Mouse (Mus musculus): ENCODE measurements around the gene Smim26. TPM values are rescaled to one million over a fixed set of nuclear protein-coding genes. Genes with fewer than 3 reads are reported as not detected.
"Not testable (repeated sequence)": the region's sequence is repeated elsewhere in the genome, so short reads cannot be mapped to it uniquely, and the experiment has no call there.

Smim26 gene
- polyA plus RNA-seq, 1 experiment from 2014 or later, result 55.2 TPM

- ATAC-seq (ENCODE audit: low FRiP score, low TSS enrichment) (no peak), DNase-seq (ENCODE audit: low spot score) (no peak)
- Histone ChIP-seq H3K4me1 (replicated peaks; ENCODE audit: control insufficient read depth, insufficient read depth) (no peaks in the 10 kb centered on the region), H3K27me3 (ENCODE audit: control insufficient read depth, insufficient read depth, low read length) (no peaks in the 10 kb centered on the region), H3K9me3 (ENCODE audit: control insufficient read depth, low read length) (no peaks in the 10 kb centered on the region), H3K9ac (ENCODE audit: low read length) (no peak overlapping the region), H3K4me3 (ENCODE audit: low read depth, low read length) (no peak overlapping the region), H3K4me2 (replicated peaks; ENCODE audit: low read depth) (no peak overlapping the region), H3K36me3 (ENCODE audit: control insufficient read depth, insufficient read depth, low read length) (no peaks in the 10 kb centered on the region), H3K27ac (replicated peaks) (no peak overlapping the region)
- no peak for TF ChIP-seq CTCF (IDR thresholded peaks at IDR 0.05; ENCODE audit: low read depth)
- no peak for TF ChIP-seq EP300 (optimal IDR thresholded peaks at IDR 0.05)
- WGBS, result 95% methylated on average over 3 of the region's 3 CpGs
Observed at GRCm38 (mm10) chr2:144553905-144554304, 39.9 kb upstream of the Smim26 start.

- ATAC-seq (ENCODE audit: low FRiP score, low TSS enrichment) (peak; percentile 45; the same call in 1 of the 2 replicates), DNase-seq (ENCODE audit: low spot score) (no peak)
- H3K36me3 ChIP-seq (ENCODE audit: control insufficient read depth, insufficient read depth, low read length), result no peaks in the 10 kb centered on the region
- H3K27me3 ChIP-seq (ENCODE audit: control insufficient read depth, insufficient read depth, low read length), result no peaks in the 10 kb centered on the region
- no peaks in the 10 kb centered on the region for H3K4me1 ChIP-seq (replicated peaks; ENCODE audit: control insufficient read depth, insufficient read depth)
- WGBS, result under 1% methylated on average over 14 of the region's 14 CpGs
- peak overlapping the region; percentile 62 for H3K4me2 ChIP-seq (replicated peaks; ENCODE audit: low read depth)
- H3K4me3 ChIP-seq (ENCODE audit: low read depth, low read length), result peak overlapping the region; percentile 76
- H3K9ac ChIP-seq (ENCODE audit: low read length), result peak overlapping the region; percentile 74
- no peaks in the 10 kb centered on the region for H3K9me3 ChIP-seq (ENCODE audit: control insufficient read depth, low read length)
- peak overlapping the region; percentile 95 for H3K27ac ChIP-seq (replicated peaks)
- TF ChIP-seq EP300 (optimal IDR thresholded peaks at IDR 0.05) (no peak), CTCF (IDR thresholded peaks at IDR 0.05; ENCODE audit: low read depth) (no peak; the same call in 1 of the 2 replicates)
Observed at GRCm38 (mm10) chr2:144555286-144555819, 38.5 kb upstream of the Smim26 start.

GRCm38 (mm10) chr2:144555820-144556552, 37.9 kb upstream of the Smim26 start, which contains the start of gene Sec23b:
Gene Sec23b (plus strand): TSS chr2:144556229.
- no peaks in the 10 kb centered on the region for H3K4me1 ChIP-seq (replicated peaks; ENCODE audit: control insufficient read depth, insufficient read depth)
- peak within 1 kb of the TSS; percentile 78 for H3K9ac ChIP-seq (ENCODE audit: low read length)
- no peaks in the 10 kb centered on the region for H3K36me3 ChIP-seq (ENCODE audit: control insufficient read depth, insufficient read depth, low read length)
- DNase-seq (ENCODE audit: low spot score) (peak; percentile 97), ATAC-seq (ENCODE audit: low FRiP score, low TSS enrichment) (peak; percentile 99)
- peak within 1 kb of the TSS; percentile 76 for H3K4me3 ChIP-seq (ENCODE audit: low read depth, low read length)
- under 1% methylated on average over 44 of the region's 44 CpGs for whole genome bisulfite sequencing
- no peak for TF ChIP-seq EP300 (optimal IDR thresholded peaks at IDR 0.05)
- 0 out of 2 replicates have a peak, but pooled peaks have one; percentile 10 for TF ChIP-seq CTCF (IDR thresholded peaks at IDR 0.05; ENCODE audit: low read depth)
- H3K9me3 ChIP-seq (ENCODE audit: control insufficient read depth, low read length), result no peaks in the 10 kb centered on the region
- H3K27me3 ChIP-seq (ENCODE audit: control insufficient read depth, insufficient read depth, low read length), result no peaks in the 10 kb centered on the region
- H3K4me2 ChIP-seq (replicated peaks; ENCODE audit: low read depth), result peak within 1 kb of the TSS; percentile 62
- H3K27ac ChIP-seq (replicated peaks), result peak within 1 kb of the TSS; percentile 95

GRCm38 (mm10) chr2:144588723-144589122, 5.1 kb upstream of the Smim26 start:
- no peak overlapping the region for H3K9ac ChIP-seq (ENCODE audit: low read length)
- TF ChIP-seq EP300 (optimal IDR thresholded peaks at IDR 0.05), result no peak
- peak; percentile 60 for TF ChIP-seq CTCF (IDR thresholded peaks at IDR 0.05; ENCODE audit: low read depth)
- 81% methylated on average over 4 of the region's 4 CpGs for WGBS
- H3K27me3 ChIP-seq (ENCODE audit: control insufficient read depth, insufficient read depth, low read length), result no peaks in the 10 kb centered on the region
- DNase-seq (ENCODE audit: low spot score), result no peak
- H3K9me3 ChIP-seq (ENCODE audit: control insufficient read depth, low read length), result no peaks in the 10 kb centered on the region
- peaks cover 35% of the 10 kb centered on the region for H3K36me3 ChIP-seq (ENCODE audit: control insufficient read depth, insufficient read depth, low read length)
- no peaks in the 10 kb centered on the region for H3K4me1 ChIP-seq (replicated peaks; ENCODE audit: control insufficient read depth, insufficient read depth)
- no peak overlapping the region for H3K4me2 ChIP-seq (replicated peaks; ENCODE audit: low read depth)
- ATAC-seq (ENCODE audit: low FRiP score, low TSS enrichment), result no peak
- no peak overlapping the region for H3K4me3 ChIP-seq (ENCODE audit: low read depth, low read length)
- H3K27ac ChIP-seq (replicated peaks), result no peak overlapping the region

- not testable (repeated sequence) for H3K4me2 ChIP-seq (replicated peaks; ENCODE audit: low read depth); H3K36me3 ChIP-seq (ENCODE audit: control insufficient read depth, insufficient read depth, low read length); H3K9ac ChIP-seq (ENCODE audit: low read length); H3K4me1 ChIP-seq (replicated peaks; ENCODE audit: control insufficient read depth, insufficient read depth); H3K9me3 ChIP-seq (ENCODE audit: control insufficient read depth, low read length); ATAC-seq (ENCODE audit: low FRiP score, low TSS enrichment); DNase-seq (ENCODE audit: low spot score); H3K27me3 ChIP-seq (ENCODE audit: control insufficient read depth, insufficient read depth, low read length); H3K4me3 ChIP-seq (ENCODE audit: low read depth, low read length); H3K27ac ChIP-seq (replicated peaks)
- TF ChIP-seq CTCF (IDR thresholded peaks at IDR 0.05; ENCODE audit: low read depth), result peak; percentile 26
- WGBS, result 67% methylated on average over 8 of the region's 8 CpGs
Observed at GRCm38 (mm10) chr2:144593036-144593435, 818 bp upstream of the Smim26 start.

GRCm38 (mm10) chr2:144598006-144598405, 4.2 kb downstream of the Smim26 start:
- H3K9me3 ChIP-seq (ENCODE audit: control insufficient read depth, low read length), result no peaks in the 10 kb centered on the region
- 73% methylated on average over 2 of the region's 2 CpGs for WGBS
- H3K4me1 ChIP-seq (replicated peaks; ENCODE audit: control insufficient read depth, insufficient read depth), result no peaks in the 10 kb centered on the region
- ATAC-seq (ENCODE audit: low FRiP score, low TSS enrichment), result no peak
- TF ChIP-seq CTCF (IDR thresholded peaks at IDR 0.05; ENCODE audit: low read depth) (no peak), EP300 (optimal IDR thresholded peaks at IDR 0.05) (no peak)
- DNase-seq (ENCODE audit: low spot score), result no peak
- no peaks in the 10 kb centered on the region for H3K27me3 ChIP-seq (ENCODE audit: control insufficient read depth, insufficient read depth, low read length)
- H3K36me3 ChIP-seq (ENCODE audit: control insufficient read depth, insufficient read depth, low read length), result no peaks in the 10 kb centered on the region
- H3K4me2 ChIP-seq (replicated peaks; ENCODE audit: low read depth), result no peak overlapping the region
- H3K27ac ChIP-seq (replicated peaks), result no peak overlapping the region
- H3K9ac ChIP-seq (ENCODE audit: low read length), result no peak overlapping the region
- H3K4me3 ChIP-seq (ENCODE audit: low read depth, low read length), result no peak overlapping the region

All from stomach, postnatal 0 days (tissue).